Mouse (Mus musculus): ENCODE measurements at regions not wholly inside any gene's neighbourhood (a gene's known extent, or its start where the extent isn't known, plus 50 kb on each side); places are given as distances from the start of the nearest gene placed in this dataset.

GRCm38 (mm10) chr6:117416461-117416860 lies 248.1 kb downstream of the Cxcl12 start:
- no peaks in the 10 kb centered on the region for H3K9me3 ChIP-seq (ENCODE audit: control insufficient read depth)
- no peak overlapping the region for H3K27ac ChIP-seq (ENCODE audit: low read depth, low read length)
- ATAC-seq, result no peak
- H3K36me3 ChIP-seq (ENCODE audit: control insufficient read depth, insufficient read depth), result no peaks in the 10 kb centered on the region
- no peak for TF ChIP-seq CTCF (IDR thresholded peaks at IDR 0.05; ENCODE audit: low read depth)
- no peaks in the 10 kb centered on the region for H3K27me3 ChIP-seq (replicated peaks; ENCODE audit: control insufficient read depth, insufficient read depth, low read length)
- H3K9ac ChIP-seq (ENCODE audit: low read depth, low read length), result no peak overlapping the region
- no peak overlapping the region for H3K4me3 ChIP-seq (ENCODE audit: low read depth, low read length)
- 79% methylated on average over 5 of the region's 5 CpGs for WGBS
- H3K4me1 ChIP-seq (replicated peaks; ENCODE audit: control insufficient read depth, insufficient read depth, low read length), result no peaks in the 10 kb centered on the region
- H3K4me2 ChIP-seq (replicated peaks; ENCODE audit: low read depth), result no peak overlapping the region

- Histone ChIP-seq H3K36me3 (ENCODE audit: control insufficient read depth, insufficient read depth) (no peaks in the 10 kb centered on the region), H3K9me3 (ENCODE audit: control insufficient read depth) (no peaks in the 10 kb centered on the region), H3K27ac (ENCODE audit: low read depth, low read length) (no peak overlapping the region), H3K27me3 (replicated peaks; ENCODE audit: control insufficient read depth, insufficient read depth, low read length) (no peaks in the 10 kb centered on the region), H3K4me3 (ENCODE audit: low read depth, low read length) (no peak overlapping the region), H3K4me2 (replicated peaks; ENCODE audit: low read depth) (no peak overlapping the region), H3K9ac (ENCODE audit: low read depth, low read length) (no peak overlapping the region), H3K4me1 (replicated peaks; ENCODE audit: control insufficient read depth, insufficient read depth, low read length) (no peaks in the 10 kb centered on the region)
- no peak for ATAC-seq
- WGBS, result 66% methylated on average over 10 of the region's 10 CpGs
- no peak for TF ChIP-seq CTCF (IDR thresholded peaks at IDR 0.05; ENCODE audit: low read depth)
Observed at GRCm38 (mm10) chr6:117422846-117423573, 254.7 kb downstream of the Cxcl12 start.

GRCm38 (mm10) chr6:117426363-117426762 lies 258.0 kb downstream of the Cxcl12 start:
- H3K27ac ChIP-seq (ENCODE audit: low read depth, low read length), result no peak overlapping the region
- H3K4me3 ChIP-seq (ENCODE audit: low read depth, low read length), result no peak overlapping the region
- H3K4me2 ChIP-seq (replicated peaks; ENCODE audit: low read depth), result no peak overlapping the region
- H3K9me3 ChIP-seq (ENCODE audit: control insufficient read depth), result no peaks in the 10 kb centered on the region
- 90% methylated on average over 5 of the region's 5 CpGs for WGBS
- H3K4me1 ChIP-seq (replicated peaks; ENCODE audit: control insufficient read depth, insufficient read depth, low read length), result no peaks in the 10 kb centered on the region
- H3K27me3 ChIP-seq (replicated peaks; ENCODE audit: control insufficient read depth, insufficient read depth, low read length), result no peaks in the 10 kb centered on the region
- TF ChIP-seq CTCF (IDR thresholded peaks at IDR 0.05; ENCODE audit: low read depth), result no peak
- no peak for ATAC-seq
- no peak overlapping the region for H3K9ac ChIP-seq (ENCODE audit: low read depth, low read length)
- H3K36me3 ChIP-seq (ENCODE audit: control insufficient read depth, insufficient read depth), result no peaks in the 10 kb centered on the region

- Histone ChIP-seq H3K27ac (ENCODE audit: low read depth, low read length) (no peak overlapping the region), H3K9me3 (ENCODE audit: control insufficient read depth) (no peaks in the 10 kb centered on the region), H3K36me3 (ENCODE audit: control insufficient read depth, insufficient read depth) (no peaks in the 10 kb centered on the region), H3K27me3 (replicated peaks; ENCODE audit: control insufficient read depth, insufficient read depth, low read length) (no peaks in the 10 kb centered on the region), H3K9ac (ENCODE audit: low read depth, low read length) (no peak overlapping the region), H3K4me1 (replicated peaks; ENCODE audit: control insufficient read depth, insufficient read depth, low read length) (no peaks in the 10 kb centered on the region), H3K4me3 (ENCODE audit: low read depth, low read length) (no peak overlapping the region), H3K4me2 (replicated peaks; ENCODE audit: low read depth) (no peak overlapping the region)
- 29% methylated on average over 12 of the region's 12 CpGs for WGBS
- TF ChIP-seq CTCF (IDR thresholded peaks at IDR 0.05; ENCODE audit: low read depth), result no peak
- ATAC-seq, result no peak
Observed at GRCm38 (mm10) chr6:117427351-117428142, 259.2 kb downstream of the Cxcl12 start.

- Histone ChIP-seq H3K27ac (ENCODE audit: low read depth, low read length) (no peak overlapping the region), H3K4me1 (replicated peaks; ENCODE audit: control insufficient read depth, insufficient read depth, low read length) (no peaks in the 10 kb centered on the region)
- 86% methylated on average over 11 of the region's 11 CpGs for WGBS
Observed at GRCm38 (mm10) chr6:117428441-117428840, 260.1 kb downstream of the Cxcl12 start.

GRCm38 (mm10) chr6:117430876-117431781 lies 262.8 kb downstream of the Cxcl12 start:
- Histone ChIP-seq H3K4me2 (replicated peaks; ENCODE audit: low read depth) (no peak overlapping the region), H3K27ac (ENCODE audit: low read depth, low read length) (no peak overlapping the region), H3K36me3 (ENCODE audit: control insufficient read depth, insufficient read depth) (no peaks in the 10 kb centered on the region), H3K4me1 (replicated peaks; ENCODE audit: control insufficient read depth, insufficient read depth, low read length) (no peaks in the 10 kb centered on the region), H3K4me3 (ENCODE audit: low read depth, low read length) (no peak overlapping the region), H3K9ac (ENCODE audit: low read depth, low read length) (no peak overlapping the region), H3K27me3 (replicated peaks; ENCODE audit: control insufficient read depth, insufficient read depth, low read length) (no peaks in the 10 kb centered on the region), H3K9me3 (ENCODE audit: control insufficient read depth) (no peaks in the 10 kb centered on the region)
- ATAC-seq, result no peak
- peak; percentile 54 for TF ChIP-seq CTCF (IDR thresholded peaks at IDR 0.05; ENCODE audit: low read depth)
- WGBS, result 76% methylated on average over 15 of the region's 15 CpGs

More at GRCm38 (mm10) chr6:117428441-117428840, 260.1 kb downstream of the Cxcl12 start:
- H3K4me2 ChIP-seq (replicated peaks; ENCODE audit: low read depth), result no peak overlapping the region
- no peak for TF ChIP-seq CTCF (IDR thresholded peaks at IDR 0.05; ENCODE audit: low read depth)
- no peaks in the 10 kb centered on the region for H3K27me3 ChIP-seq (replicated peaks; ENCODE audit: control insufficient read depth, insufficient read depth, low read length)
- H3K9me3 ChIP-seq (ENCODE audit: control insufficient read depth), result no peaks in the 10 kb centered on the region
- H3K9ac ChIP-seq (ENCODE audit: low read depth, low read length), result no peak overlapping the region
- H3K4me3 ChIP-seq (ENCODE audit: low read depth, low read length), result no peak overlapping the region
- no peaks in the 10 kb centered on the region for H3K36me3 ChIP-seq (ENCODE audit: control insufficient read depth, insufficient read depth)
- ATAC-seq, result no peak
